Mouse (Mus musculus): ENCODE measurements at regions not wholly inside any gene's neighbourhood (a gene's known extent, or its start where the extent isn't known, plus 50 kb on each side); places are given as distances from the start of the nearest gene placed in this dataset.
A peak's percentile ranks its signal among the peaks of the same experiment; 100 is the strongest.
"Not testable (repeated sequence)": the region's sequence is repeated elsewhere in the genome, so short reads cannot be mapped to it uniquely, and the experiment has no call there.

DNA sequence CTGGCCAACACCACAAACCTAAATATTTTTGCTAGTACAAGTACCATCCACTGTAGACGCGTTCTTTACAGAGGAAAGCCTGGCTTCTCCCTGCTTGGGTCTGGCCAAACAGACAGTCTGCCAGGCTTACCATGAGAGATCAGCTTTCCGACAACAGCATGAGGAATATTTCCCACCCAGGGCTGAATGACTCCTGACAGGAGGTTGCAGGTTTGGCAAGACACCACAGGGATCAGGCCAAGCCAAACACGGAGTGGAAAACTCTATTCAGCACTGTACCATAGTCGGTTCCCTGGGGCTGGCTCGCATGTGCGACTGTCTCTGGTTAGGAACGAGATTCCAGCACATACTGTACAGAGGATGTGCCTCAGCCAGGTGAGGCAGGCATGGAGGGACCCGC, 140.7 kb upstream of the Supt20 start:
- peak; percentile 6 to 17 for DNase-seq

- no peak for DNase-seq
Measured at GRCm38 (mm10) chr3:54555954-54556353, 136.7 kb upstream of the Supt20 start.

GRCm38 (mm10) chr3:54559053-54559452, 133.6 kb upstream of the Supt20 start:
- no peak for DNase-seq

- DNase-seq, result no peak
Measured at GRCm38 (mm10) chr3:54559527-54559926, 133.1 kb upstream of the Supt20 start.

GRCm38 (mm10) chr3:54560056-54560922, 132.3 kb upstream of the Supt20 start:
- no peak for DNase-seq

GRCm38 (mm10) chr3:54567329-54567728, 125.3 kb upstream of the Supt20 start:
- no peak for DNase-seq

GRCm38 (mm10) chr3:54568096-54568495, 124.5 kb upstream of the Supt20 start:
- DNase-seq, result no peak

DNA sequence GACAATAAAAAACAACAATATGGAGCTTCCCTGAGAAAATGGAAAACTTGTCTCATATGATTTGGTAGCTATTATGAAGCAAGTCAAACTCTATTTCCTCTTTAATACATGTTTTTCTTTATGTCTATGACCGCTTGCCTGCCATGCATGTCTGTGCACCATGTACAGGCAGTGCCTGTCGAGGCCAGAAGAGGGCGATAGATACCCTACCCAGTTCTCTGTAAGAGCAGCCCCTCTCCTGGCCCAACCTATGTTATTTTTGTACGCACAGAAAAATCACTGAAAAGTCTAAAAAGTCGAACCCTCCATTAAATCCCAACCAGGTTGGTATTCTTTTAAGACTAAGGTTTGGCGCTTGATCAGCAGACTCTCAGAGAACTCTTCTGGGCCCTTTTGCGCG, 122.1 kb upstream of the Supt20 start:
- DNase-seq, result no peak

DNA sequence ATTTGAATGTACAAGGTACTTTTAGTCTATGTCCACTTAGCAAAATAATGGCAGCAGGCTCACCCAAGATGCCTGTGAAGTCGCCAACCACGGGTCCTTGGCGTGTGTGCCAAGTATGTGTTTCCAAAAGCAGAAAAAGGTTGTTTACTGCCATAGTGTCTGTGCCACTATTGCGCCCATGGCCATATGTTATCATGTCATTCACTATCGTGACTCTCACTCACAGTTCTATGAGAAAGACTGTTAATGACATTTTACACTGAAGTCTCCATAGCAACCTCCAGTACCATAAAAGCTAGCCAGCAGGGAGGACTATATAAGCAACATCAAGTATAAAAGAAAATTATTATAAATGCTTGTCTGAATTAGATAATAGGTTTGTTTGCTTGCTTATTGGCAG, 114.8 kb upstream of the Supt20 start:
- DNase-seq, result no peak

DNA sequence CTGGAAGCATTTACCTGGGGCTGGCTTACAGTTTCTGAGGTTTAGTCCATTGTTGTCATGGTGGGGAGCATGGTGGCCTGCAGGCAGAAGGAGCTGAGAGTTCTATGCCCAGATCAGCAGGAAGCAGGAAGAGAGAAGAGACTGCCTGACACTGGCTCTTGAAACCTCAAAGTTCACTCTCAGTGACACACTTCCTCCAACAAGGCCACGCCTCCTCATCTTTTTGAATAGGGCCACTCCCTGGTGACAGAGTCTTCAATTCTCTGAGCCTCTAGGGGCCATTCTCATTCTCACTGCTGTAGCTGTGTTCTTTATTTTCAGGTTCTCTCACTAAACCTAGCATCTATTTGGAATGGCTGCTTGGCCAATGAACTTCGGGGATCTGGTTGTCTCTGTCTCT, 113.2 kb upstream of the Supt20 start:
- no peak for DNase-seq

- DNase-seq, result no peak
Measured at GRCm38 (mm10) chr3:54580339-54580738, 112.3 kb upstream of the Supt20 start.

- DNase-seq, result not testable (repeated sequence)
Measured at GRCm38 (mm10) chr3:54585781-54586180, 106.8 kb upstream of the Supt20 start.

- DNase-seq, result no peak
Measured at GRCm38 (mm10) chr3:54587127-54587995, 105.2 kb upstream of the Supt20 start.

DNA sequence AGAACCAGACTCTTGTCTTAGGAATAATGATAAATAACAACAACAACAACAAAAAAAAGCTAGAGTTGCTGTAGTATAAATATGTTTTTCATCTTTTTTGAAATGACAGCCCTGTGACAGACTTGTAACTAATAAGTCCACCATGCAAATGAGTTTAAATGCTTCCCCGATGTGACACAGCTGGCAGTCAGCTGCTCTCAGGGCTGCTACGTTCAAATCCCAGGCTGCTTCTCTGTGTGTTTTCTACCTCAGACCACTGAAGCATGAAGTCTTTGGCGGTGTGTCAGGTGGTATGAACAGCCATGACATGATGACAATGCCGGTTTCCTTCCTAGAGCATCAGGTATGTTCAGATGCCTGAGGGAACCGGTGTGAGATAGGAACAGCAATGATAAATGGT, 104.4 kb upstream of the Supt20 start:
- no peak for DNase-seq

- DNase-seq, result no peak
Measured at GRCm38 (mm10) chr3:54589976-54590375, 102.6 kb upstream of the Supt20 start.

DNA sequence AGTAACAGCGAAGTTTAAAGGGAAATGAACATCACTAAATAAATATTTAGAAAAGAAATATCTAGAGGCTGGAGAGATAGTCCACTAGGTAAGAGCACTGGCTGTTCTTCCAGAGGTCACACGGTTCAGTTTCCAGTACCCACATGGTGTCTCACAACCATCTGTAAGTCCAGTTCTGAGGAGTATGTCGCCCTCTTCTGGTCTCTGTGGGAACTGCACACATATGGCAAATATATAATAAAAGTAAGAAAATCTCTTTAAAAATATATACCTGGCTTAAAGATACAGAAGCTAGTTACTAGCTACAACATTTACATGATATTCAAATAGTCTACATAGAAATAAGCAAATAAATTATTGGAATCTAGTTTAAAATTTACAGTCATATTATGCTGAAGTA, 101.4 kb upstream of the Supt20 start:
- DNase-seq, result no peak

- DNase-seq, result no peak
Measured at GRCm38 (mm10) chr3:54592064-54592463, 100.5 kb upstream of the Supt20 start.

DNA sequence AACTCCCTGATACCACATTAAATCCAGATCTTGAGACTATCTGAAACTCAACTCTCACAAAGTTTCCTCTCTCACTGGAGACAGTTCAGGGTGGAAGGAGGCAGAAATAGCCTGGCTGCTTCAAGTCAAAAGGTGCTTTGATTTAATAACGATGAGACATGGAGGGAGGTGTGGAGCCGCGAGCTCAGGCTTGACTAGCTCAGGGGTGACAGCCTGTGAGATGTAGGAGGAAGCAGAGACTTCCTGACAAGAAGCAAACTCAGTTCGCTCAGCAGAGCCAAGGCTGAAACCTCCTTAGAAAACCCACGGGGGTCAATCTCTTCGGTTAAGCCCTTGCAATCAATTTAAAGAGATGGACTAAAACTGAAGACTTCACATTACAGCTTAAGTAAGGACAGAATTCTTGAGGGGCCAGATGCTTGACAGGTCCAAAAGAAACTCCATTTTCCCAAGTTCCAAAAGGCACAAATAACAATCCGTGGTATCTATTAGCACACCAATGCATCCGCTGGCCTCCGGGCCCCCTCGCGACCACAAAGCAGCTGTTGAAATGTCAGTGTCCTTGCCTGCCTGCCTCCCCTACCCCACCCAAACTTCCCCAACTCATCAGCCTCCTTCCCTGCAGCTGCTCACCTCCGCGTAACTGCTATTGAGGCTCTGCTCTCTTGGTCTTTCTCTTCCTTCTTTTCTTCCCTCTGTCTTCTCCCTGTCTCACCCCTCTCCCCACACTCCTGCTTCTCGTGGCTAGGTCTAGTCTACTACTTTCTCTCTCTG, 99.8 kb upstream of the Supt20 start:
- DNase-seq, result no peak

DNA sequence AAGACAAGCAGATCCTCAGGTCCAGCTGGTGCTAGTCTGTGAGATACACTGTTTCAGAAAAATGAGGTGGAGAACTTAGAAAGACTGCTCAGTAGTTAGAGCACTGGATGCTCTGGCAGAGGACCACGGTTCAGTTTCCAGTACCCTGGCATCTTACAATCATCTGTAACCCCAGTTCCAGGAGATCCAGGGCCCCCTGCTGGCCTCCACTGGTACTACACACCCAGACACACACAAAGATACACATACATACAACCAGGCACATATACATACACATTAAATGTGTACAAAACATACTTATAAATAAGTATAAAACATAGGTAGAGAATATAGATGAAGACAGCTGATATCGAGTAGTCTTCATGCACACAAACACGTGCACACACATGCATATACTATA, 97.4 kb upstream of the Supt20 start:
- no peak for DNase-seq

- DNase-seq, result no peak
Measured at GRCm38 (mm10) chr3:54597326-54598274, 95.0 kb upstream of the Supt20 start.

- DNase-seq, result no peak
Measured at GRCm38 (mm10) chr3:54598296-54598695, 94.3 kb upstream of the Supt20 start.

Data from cerebellum, postnatal 25 days (tissue).